Mouse (Mus musculus) heart, embryonic 11.5 days (tissue): Measurements from ENCODE around the gene Fkbp4. TPM values are rescaled to one million over a fixed set of nuclear protein-coding genes. Genes with fewer than 3 reads are reported as not detected.

Experiments
- ATAC-seq: fragments of 200-750 bp; cut with Nextera tagmentation; replicated peaks from 2 replicates; pipeline ENCODE4 v1.8.0; 2017; ENCODE audit warnings: moderate library complexity; ENCODE audit not compliant: insufficient number of reproducible peaks, low FRiP score, low TSS enrichment
- H3K27ac ChIP-seq: fragments of 300-500 bp; sonication (generic); 2 replicates; pipeline ENCODE4 v1.5.1; 2014; ENCODE audit warnings: mild to moderate bottlenecking, low read depth, low read length
- H3K27me3 ChIP-seq: fragments of 300-500 bp; sonication (generic); 2 replicates; pipeline ENCODE4 v1.6.1; 2014; ENCODE audit warnings: mild to moderate bottlenecking, low read length, mixed read lengths; ENCODE audit not compliant: control insufficient read depth, insufficient read depth
- H3K36me3 ChIP-seq: fragments of 300-500 bp; sonication (generic); 2 replicates; pipeline ENCODE4 v1.6.1; 2014; ENCODE audit warnings: mild to moderate bottlenecking, low read length, moderate library complexity, mixed read lengths; ENCODE audit not compliant: control insufficient read depth, insufficient read depth
- H3K4me1 ChIP-seq: fragments of 300-500 bp; sonication (generic); 2 replicates; pipeline ENCODE4 v1.6.1; 2014; ENCODE audit warnings: low read length; ENCODE audit not compliant: control insufficient read depth, insufficient read depth
- H3K4me2 ChIP-seq: fragments of 300-500 bp; sonication (generic); 2 replicates; pipeline ENCODE4 v1.6.1; 2014; ENCODE audit warnings: mild to moderate bottlenecking, moderate library complexity
- H3K4me3 ChIP-seq: fragments of 300-500 bp; sonication (generic); 2 replicates; pipeline ENCODE4 v1.5.1; 2014; ENCODE audit warnings: low read depth, low read length
- H3K9ac ChIP-seq: fragments of 300-500 bp; sonication (generic); 2 replicates; pipeline ENCODE4 v1.6.1; 2014; ENCODE audit warnings: mild to moderate bottlenecking, low read depth, low read length, moderate library complexity
- H3K9me3 ChIP-seq: fragments of 300-500 bp; sonication (generic); replicated peaks from 2 replicates; pipeline ENCODE4 v1.6.1; 2016; ENCODE audit warnings: low read length; ENCODE audit not compliant: control insufficient read depth
- WGBS: fragments of 180-500 bp; shearing (Covaris S2); extraction: QIAGEN DNeasy Blood & Tissue Kit; methylation state at CpG from one replicate; pipeline ENCODE4 v1.1.7; 2014; ENCODE audit not compliant: insufficient replicate concordance; 5-methylcytosine and 5-hydroxymethylcytosine counted together
- polyA plus RNA-seq: library from polyadenylated mRNA; unstranded; fragments of >200 nt; fragmentation: Nextera tagmentation; extraction: Ambion mirVana; gene quantifications from 2 replicates; pipeline ENCODE4 v1.2.1, GENCODE M21; 2014

Gene Fkbp4
- polyA plus RNA-seq, 1 experiment from 2014 or later, result 270 TPM

DNA sequence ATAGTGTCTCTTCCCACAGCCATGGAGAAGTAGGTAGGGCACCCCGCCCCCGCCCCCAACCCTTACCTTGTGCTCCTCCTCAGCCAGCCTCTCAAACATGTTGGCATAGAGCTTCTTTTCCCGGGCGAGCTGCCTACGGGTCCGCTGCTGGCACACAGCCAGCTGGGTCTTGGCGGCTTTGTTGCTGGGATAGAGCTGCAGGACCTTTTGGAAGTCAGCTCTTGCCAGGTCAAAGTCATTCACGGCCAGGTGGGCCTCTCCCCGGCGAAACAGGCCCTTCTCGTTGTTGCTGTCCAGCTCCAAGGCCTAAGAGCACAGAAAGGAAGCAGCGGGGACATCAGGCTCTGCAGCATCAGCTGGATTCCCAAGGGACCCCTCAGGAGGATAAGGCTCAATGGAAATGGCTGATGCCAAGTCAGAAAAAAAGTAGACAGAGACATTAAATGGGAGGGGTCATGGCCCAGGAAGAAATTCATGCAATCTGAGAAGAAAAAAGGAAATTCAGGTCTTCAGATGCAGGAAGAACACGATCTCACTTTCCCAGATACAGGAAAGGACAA lies 6.0 kb downstream of the Fkbp4 start:
- H3K9ac ChIP-seq, result no peak overlapping the region
- H3K27me3 ChIP-seq, result no peaks in the 10 kb centered on the region
- no peak overlapping the region for H3K4me2 ChIP-seq
- ATAC-seq, result no peak
- no peak overlapping the region for H3K27ac ChIP-seq
- no peak overlapping the region for H3K4me3 ChIP-seq
- H3K4me1 ChIP-seq, result peaks cover 22% of the 10 kb centered on the region
- WGBS, result 94% methylated on average over 13 of the region's 13 CpGs
- peaks cover 59% of the 10 kb centered on the region for H3K36me3 ChIP-seq
- no peaks in the 10 kb centered on the region for H3K9me3 ChIP-seq

DNA sequence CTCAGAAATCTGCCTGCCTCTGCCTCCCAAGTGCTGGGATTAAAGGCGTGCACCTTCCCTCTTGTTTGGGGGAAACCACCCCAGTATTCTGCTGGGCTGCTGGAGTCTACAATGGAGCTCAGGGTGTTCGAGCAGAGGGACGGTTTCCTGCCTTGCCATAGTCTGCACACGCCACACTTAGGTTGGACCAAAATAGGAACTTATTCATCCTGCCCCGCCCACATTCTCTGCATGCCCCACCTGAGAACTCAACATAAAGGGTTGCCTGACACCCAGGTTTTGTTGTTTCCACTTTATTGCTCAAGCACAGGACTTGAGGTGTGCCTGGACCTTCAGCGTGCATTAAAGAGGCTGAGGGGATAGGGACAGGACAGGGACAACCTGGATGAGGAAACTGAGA lies 8.7 kb downstream of the Fkbp4 start:
- Histone ChIP-seq H3K27ac (no peak overlapping the region), H3K27me3 (no peaks in the 10 kb centered on the region), H3K36me3 (peaks cover 55% of the 10 kb centered on the region), H3K4me3 (no peak overlapping the region), H3K4me2 (no peak overlapping the region), H3K4me1 (peaks cover 4% of the 10 kb centered on the region), H3K9me3 (no peaks in the 10 kb centered on the region), H3K9ac (no peak overlapping the region)
- WGBS, result 87% methylated on average over 6 of the region's 6 CpGs
- no peak for ATAC-seq

DNA sequence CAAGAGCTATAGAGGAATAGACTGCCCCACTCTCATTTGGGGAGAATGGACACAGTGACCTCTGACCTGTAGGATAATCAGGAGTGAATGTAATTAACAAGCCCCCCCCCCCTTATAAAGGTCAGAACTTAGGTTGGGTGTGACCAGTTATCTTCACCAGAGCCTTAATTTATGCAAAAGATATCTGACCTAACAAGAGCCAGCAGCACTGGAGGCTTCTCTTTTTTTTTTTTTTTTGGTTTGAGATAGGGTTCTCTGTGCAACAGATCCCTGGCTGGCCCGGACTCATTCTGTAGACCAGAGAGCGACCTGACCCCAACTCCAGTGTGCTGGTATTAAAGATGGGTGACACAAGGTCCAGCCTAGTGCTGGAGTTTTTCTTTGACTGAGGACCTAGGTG lies 9.2 kb downstream of the Fkbp4 start:
- Histone ChIP-seq H3K4me1 (no peaks in the 10 kb centered on the region), H3K9ac (no peak overlapping the region), H3K27ac (no peak overlapping the region), H3K27me3 (no peaks in the 10 kb centered on the region), H3K9me3 (no peaks in the 10 kb centered on the region), H3K36me3 (peaks cover 51% of the 10 kb centered on the region), H3K4me3 (no peak overlapping the region), H3K4me2 (no peak overlapping the region)
- no peak for ATAC-seq
- 94% methylated on average over 2 of the region's 2 CpGs for WGBS

DNA sequence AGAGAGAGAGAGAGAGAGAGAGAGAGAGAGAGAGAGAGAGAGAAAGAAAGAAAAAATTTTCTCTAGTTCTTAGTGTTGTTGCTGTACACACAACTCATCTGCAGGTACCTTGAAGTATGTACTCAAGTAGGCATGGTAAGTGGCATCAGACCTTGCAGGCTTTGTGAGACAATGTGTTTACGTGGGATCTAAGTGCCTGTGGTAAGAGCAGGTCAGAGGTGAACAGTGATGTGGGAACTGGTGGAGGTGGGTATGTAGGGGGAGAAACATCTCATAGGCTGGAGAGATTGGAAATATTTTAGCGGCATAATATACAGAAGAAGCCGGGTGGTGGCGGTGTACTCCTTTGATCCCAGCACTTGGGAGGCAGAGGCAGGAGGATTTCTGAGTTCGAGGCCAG lies 10.9 kb downstream of the Fkbp4 start:
- no peak overlapping the region for H3K27ac ChIP-seq
- WGBS, result 90% methylated on average over 5 of the region's 5 CpGs
- no peaks in the 10 kb centered on the region for H3K9me3 ChIP-seq
- no peak overlapping the region for H3K4me3 ChIP-seq
- no peak overlapping the region for H3K4me2 ChIP-seq
- no peak for ATAC-seq
- no peak overlapping the region for H3K9ac ChIP-seq
- H3K36me3 ChIP-seq, result peaks cover 34% of the 10 kb centered on the region
- no peaks in the 10 kb centered on the region for H3K4me1 ChIP-seq
- no peaks in the 10 kb centered on the region for H3K27me3 ChIP-seq

DNA sequence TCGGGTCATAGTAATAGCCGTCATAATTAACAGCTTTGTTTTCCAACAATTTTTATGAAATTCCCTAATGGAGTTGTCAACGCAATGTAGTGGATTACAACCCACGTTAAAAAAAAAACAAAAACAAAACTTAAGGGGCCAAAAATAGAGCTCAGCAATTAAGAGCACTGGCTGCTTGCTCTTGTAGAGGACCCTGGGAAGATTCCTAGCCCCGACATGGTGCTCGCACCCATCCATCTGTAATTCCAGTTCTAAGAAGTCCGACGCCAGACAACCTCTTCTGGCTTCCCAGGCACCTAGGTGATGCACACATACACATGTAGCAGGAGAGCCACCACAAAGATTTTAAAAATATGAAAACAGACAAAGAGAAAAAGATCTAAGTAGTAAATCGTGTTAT lies 13.4 kb downstream of the Fkbp4 start:
- no peaks in the 10 kb centered on the region for H3K9me3 ChIP-seq
- H3K27ac ChIP-seq, result peak overlapping the region; percentile 95
- no peaks in the 10 kb centered on the region for H3K27me3 ChIP-seq
- no peak for ATAC-seq
- 17% methylated on average over 9 of the region's 9 CpGs for WGBS
- 0 out of 2 replicates have a peak, but pooled peaks cover 5% of the 10 kb centered on the region for H3K4me1 ChIP-seq
- peak overlapping the region; percentile 56 for H3K4me3 ChIP-seq
- peaks cover 12% of the 10 kb centered on the region for H3K36me3 ChIP-seq
- H3K4me2 ChIP-seq, result peak overlapping the region; percentile 78
- H3K9ac ChIP-seq, result peak overlapping the region; percentile 86

DNA sequence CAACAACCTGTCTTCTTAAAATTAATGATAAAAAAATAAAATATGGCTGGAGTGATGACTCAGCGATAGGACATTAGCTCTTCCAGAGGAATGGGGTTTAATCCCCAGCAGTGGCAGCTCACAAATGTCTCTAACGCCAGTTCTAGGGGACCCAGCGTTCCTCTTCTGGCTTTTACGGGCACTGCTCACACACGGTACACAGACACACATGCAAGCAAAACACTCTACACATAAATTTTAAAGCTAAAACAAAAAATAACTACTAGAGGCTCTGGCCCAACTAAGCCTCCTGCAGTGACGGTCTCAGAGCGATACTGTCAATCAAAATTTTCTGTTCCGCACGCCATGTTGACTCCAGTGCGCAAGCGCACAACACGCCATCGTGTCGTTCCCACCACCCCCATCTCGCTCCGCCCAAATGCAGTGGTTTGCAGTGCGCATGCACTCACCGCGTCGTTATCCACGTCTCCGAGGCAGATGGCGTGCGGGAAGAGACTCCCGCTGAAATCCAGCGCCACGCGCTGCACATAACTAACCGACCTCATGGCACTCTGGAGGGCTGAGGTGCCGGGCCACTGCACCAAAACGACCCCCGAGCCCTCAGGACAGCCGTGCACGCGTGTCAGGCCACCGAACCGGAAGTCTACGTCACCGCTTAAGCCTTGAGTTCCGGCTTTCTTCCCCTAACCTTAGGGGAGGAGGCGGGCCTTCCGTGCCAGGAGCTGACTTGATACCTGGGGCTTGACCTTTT lies 14.0 kb downstream of the Fkbp4 start, which contains the start of gene Itfg2:
Itfg2 (minus strand) TSS at position 663 of the 751 bp plus-strand sequence.
- H3K27me3 ChIP-seq, result no peaks in the 10 kb centered on the region
- peak within 1 kb of the TSS; percentile 78 for H3K4me2 ChIP-seq
- peak within 1 kb of the TSS; percentile 95 for H3K27ac ChIP-seq
- peak; percentile 94 for ATAC-seq
- peaks cover 8% of the 10 kb centered on the region; the same call in 1 of the 2 replicates for H3K36me3 ChIP-seq
- H3K9ac ChIP-seq, result peak within 1 kb of the TSS; percentile 86
- 0 out of 2 replicates have a peak, but pooled peaks cover 5% of the 10 kb centered on the region for H3K4me1 ChIP-seq
- peak within 1 kb of the TSS; percentile 56 for H3K4me3 ChIP-seq
- H3K9me3 ChIP-seq, result no peaks in the 10 kb centered on the region
- under 1% methylated on average over 42 of the region's 42 CpGs for WGBS

DNA sequence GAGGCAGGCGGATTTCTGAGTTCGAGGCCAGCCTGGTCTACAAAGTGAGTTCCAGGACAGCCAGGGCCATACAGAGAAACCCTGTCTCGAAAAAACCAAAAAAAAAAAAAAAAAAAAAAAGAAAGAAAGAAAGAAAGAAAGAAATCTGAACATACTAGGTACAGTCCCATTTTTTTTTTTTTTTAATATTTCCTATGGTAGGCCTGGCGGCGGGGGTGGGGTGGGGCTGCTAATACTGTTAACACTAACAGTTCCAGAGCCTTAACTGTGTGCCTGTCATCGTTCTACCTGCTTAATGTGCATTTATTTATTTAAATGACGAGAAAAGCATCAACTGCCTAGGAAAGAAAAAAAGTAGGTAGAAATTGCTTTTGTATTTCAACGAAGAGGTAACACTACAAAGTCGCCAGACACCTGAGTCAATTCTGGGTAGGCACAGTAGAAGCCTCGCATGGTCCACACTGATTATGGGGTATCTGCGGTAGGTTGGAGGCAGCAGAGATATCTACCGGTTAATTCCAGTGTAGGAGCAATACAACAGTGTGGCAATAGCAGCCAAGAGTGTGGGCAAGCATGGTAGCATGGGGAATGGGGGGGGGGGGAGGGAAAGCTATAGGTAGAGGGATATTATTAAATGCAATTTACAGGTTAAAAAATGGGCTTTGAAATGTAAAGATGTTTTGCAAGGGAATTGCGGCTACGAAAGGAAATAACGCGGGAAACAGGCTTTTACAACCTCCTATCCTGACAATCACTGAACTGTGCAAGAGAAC lies 14.8 kb downstream of the Fkbp4 start:
- Histone ChIP-seq H3K9me3 (no peaks in the 10 kb centered on the region), H3K27me3 (no peaks in the 10 kb centered on the region), H3K36me3 (peaks cover 3% of the 10 kb centered on the region; the same call in 1 of the 2 replicates), H3K9ac (peak overlapping the region; percentile 86), H3K27ac (peak overlapping the region; percentile 95), H3K4me2 (peak overlapping the region; percentile 78), H3K4me1 (0 out of 2 replicates have a peak, but pooled peaks cover 5% of the 10 kb centered on the region), H3K4me3 (peak overlapping the region; percentile 56)
- ATAC-seq, result 0 out of 2 replicates have a peak, but pooled peaks have one; percentile 46
- 42% methylated on average over 15 of the region's 16 CpGs for WGBS

DNA sequence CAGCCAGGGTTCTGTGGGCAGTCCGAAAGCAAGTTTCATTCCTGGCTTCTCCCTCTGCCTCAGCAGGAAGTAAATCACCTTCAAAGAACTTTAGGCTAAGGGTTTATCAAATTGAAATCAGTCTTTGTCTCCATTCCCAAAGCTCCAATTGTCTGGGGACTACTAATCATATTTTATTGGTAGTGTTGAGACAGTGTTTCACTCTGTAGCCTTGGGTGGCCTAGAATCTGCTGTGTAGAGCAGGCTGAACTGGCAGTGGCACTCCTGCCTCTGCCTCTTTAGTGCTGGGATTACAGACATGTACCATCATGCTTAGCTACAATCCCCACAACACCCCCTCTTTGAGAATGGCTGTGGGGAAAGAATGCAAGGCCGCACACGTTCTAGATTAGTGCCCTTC lies 17.0 kb downstream of the Fkbp4 start:
- Histone ChIP-seq H3K4me2 (no peak overlapping the region), H3K36me3 (no peaks in the 10 kb centered on the region)

More for the DNA sequence above, 17.0 kb downstream of the Fkbp4 start:
- Histone ChIP-seq H3K27me3 (no peaks in the 10 kb centered on the region), H3K9ac (no peak overlapping the region), H3K4me1 (0 out of 2 replicates have a peak, but pooled peaks cover 5% of the 10 kb centered on the region), H3K9me3 (no peaks in the 10 kb centered on the region), H3K27ac (no peak overlapping the region), H3K4me3 (no peak overlapping the region)
- no peak for ATAC-seq
- WGBS, result 89% methylated on average over 3 of the region's 3 CpGs
